Mouse (Mus musculus): ENCODE measurements around the gene Slc5a10. TPM values are rescaled to one million over a fixed set of nuclear protein-coding genes. Genes with fewer than 3 reads are reported as not detected.

Gene Slc5a10
- total RNA-seq, 2 experiments from 2014 or later, result not detected

- ATAC-seq (replicated peaks; ENCODE audit: poor library complexity), result no peak
Observed at GRCm38 (mm10) chr11:61671781-61672383, 48.7 kb downstream of the Slc5a10 start.

- ATAC-seq (replicated peaks; ENCODE audit: poor library complexity), result no peak
Observed at GRCm38 (mm10) chr11:61669492-61670490, 50.8 kb downstream of the Slc5a10 start.

- no peak for ATAC-seq (replicated peaks; ENCODE audit: poor library complexity)
Observed at GRCm38 (mm10) chr11:61667782-61668181, 52.8 kb downstream of the Slc5a10 start.

- no peak for ATAC-seq (replicated peaks; ENCODE audit: poor library complexity)
Observed at GRCm38 (mm10) chr11:61667248-61667647, 53.4 kb downstream of the Slc5a10 start.

GRCm38 (mm10) chr11:61665991-61666799 is 54.4 kb downstream of the Slc5a10 start:
- peak; percentile 70 for ATAC-seq (replicated peaks; ENCODE audit: poor library complexity)

GRCm38 (mm10) chr11:61665401-61665800 is 55.2 kb downstream of the Slc5a10 start:
- no peak for ATAC-seq (replicated peaks; ENCODE audit: poor library complexity)

GRCm38 (mm10) chr11:61662189-61662588 is 58.4 kb downstream of the Slc5a10 start:
- ATAC-seq (replicated peaks; ENCODE audit: poor library complexity), result no peak

- ATAC-seq (replicated peaks; ENCODE audit: poor library complexity), result no peak
Observed at GRCm38 (mm10) chr11:61660806-61661392, 59.7 kb downstream of the Slc5a10 start.

GRCm38 (mm10) chr11:61660001-61660400 is 60.6 kb downstream of the Slc5a10 start:
- no peak for ATAC-seq (replicated peaks; ENCODE audit: poor library complexity)

- no peak for ATAC-seq (replicated peaks; ENCODE audit: poor library complexity)
Observed at GRCm38 (mm10) chr11:61659011-61659858, 61.4 kb downstream of the Slc5a10 start.

- no peak for ATAC-seq (replicated peaks; ENCODE audit: poor library complexity)
Observed at GRCm38 (mm10) chr11:61658360-61658922, 62.2 kb downstream of the Slc5a10 start.

GRCm38 (mm10) chr11:61657432-61657831 is 63.2 kb downstream of the Slc5a10 start:
- no peak for ATAC-seq (replicated peaks; ENCODE audit: poor library complexity)

- ATAC-seq (replicated peaks; ENCODE audit: poor library complexity), result no peak
Observed at GRCm38 (mm10) chr11:61656148-61656850, 64.3 kb downstream of the Slc5a10 start.

GRCm38 (mm10) chr11:61655649-61656048 is 65.0 kb downstream of the Slc5a10 start:
- ATAC-seq (replicated peaks; ENCODE audit: poor library complexity), result no peak

GRCm38 (mm10) chr11:61654786-61655311 is 65.8 kb downstream of the Slc5a10 start:
- no peak for ATAC-seq (replicated peaks; ENCODE audit: poor library complexity)

- ATAC-seq (replicated peaks; ENCODE audit: poor library complexity), result no peak
Observed at GRCm38 (mm10) chr11:61653568-61653967, 67.1 kb downstream of the Slc5a10 start.

- ATAC-seq (replicated peaks; ENCODE audit: poor library complexity), result peak; percentile 34
Observed at GRCm38 (mm10) chr11:61652686-61653447, 67.8 kb downstream of the Slc5a10 start, which contains the start of gene Grap. Gene Grap (plus strand): TSS chr11:61653265.

- ATAC-seq (replicated peaks; ENCODE audit: poor library complexity), result no peak
Observed at GRCm38 (mm10) chr11:61652216-61652615, 68.4 kb downstream of the Slc5a10 start.

Data from megakaryocyte progenitor cell, adult 5-6 weeks (primary cell).